Mouse (Mus musculus): ENCODE data around the gene Sstr3. TPM values are rescaled to one million over a fixed set of nuclear protein-coding genes. Genes with fewer than 3 reads are reported as not detected.
A peak's percentile ranks its signal among the peaks of the same experiment; 100 is the strongest.

The Sstr3 gene
- total RNA-seq, 2 experiments from 2014 or later, result 25.2 to 25.8 TPM

- no peak for DNase-seq (ENCODE audit: low spot score in 2 of 2)
- no peak for TF ChIP-seq CTCF (conservative IDR thresholded peaks at IDR 0.05)
- H3K4me3 ChIP-seq, result no peak overlapping the region
- H3K27ac ChIP-seq, result peak overlapping the region; percentile 70; the same call in 1 of the 2 replicates
Observed at GRCm38 (mm10) chr15:78549189-78549734, 4.8 kb upstream of the Sstr3 start.

GRCm38 (mm10) chr15:78548711-78549110 is 4.2 kb upstream of the Sstr3 start:
- Histone ChIP-seq H3K27ac (peak overlapping the region; percentile 70; the same call in 1 of the 2 replicates), H3K4me3 (no peak overlapping the region)
- no peak for TF ChIP-seq CTCF (conservative IDR thresholded peaks at IDR 0.05)
- no peak for DNase-seq (ENCODE audit: low spot score in 2 of 2)

GRCm38 (mm10) chr15:78548336-78548665 is 3.8 kb upstream of the Sstr3 start:
- no peak for DNase-seq (ENCODE audit: low spot score in 2 of 2)
- Histone ChIP-seq H3K27ac (peak overlapping the region; percentile 70), H3K4me3 (no peak overlapping the region)
- no peak for TF ChIP-seq CTCF (conservative IDR thresholded peaks at IDR 0.05)

- DNase-seq (ENCODE audit: low spot score in 2 of 2), result no peak
- peak; percentile 75 for TF ChIP-seq CTCF (conservative IDR thresholded peaks at IDR 0.05)
- peak overlapping the region; percentile 70 for H3K27ac ChIP-seq
- H3K4me3 ChIP-seq, result no peak overlapping the region
Observed at GRCm38 (mm10) chr15:78547415-78548335, 3.2 kb upstream of the Sstr3 start.

GRCm38 (mm10) chr15:78546060-78546459 is 1.6 kb upstream of the Sstr3 start:
- DNase-seq (ENCODE audit: low spot score in 2 of 2), result no peak
- TF ChIP-seq CTCF (conservative IDR thresholded peaks at IDR 0.05), result no peak
- no peak overlapping the region for H3K4me3 ChIP-seq
- H3K27ac ChIP-seq, result no peak overlapping the region

- TF ChIP-seq CTCF (conservative IDR thresholded peaks at IDR 0.05), result no peak
- H3K27ac ChIP-seq, result peak overlapping the region; percentile 96
- no peak for DNase-seq (ENCODE audit: low spot score in 2 of 2)
- peak overlapping the region; percentile 60 for H3K4me3 ChIP-seq
Observed at GRCm38 (mm10) chr15:78544041-78544440, 444 bp downstream of the Sstr3 start.

- no peak for DNase-seq (ENCODE audit: low spot score in 2 of 2)
- TF ChIP-seq CTCF (conservative IDR thresholded peaks at IDR 0.05), result no peak
- Histone ChIP-seq H3K4me3 (peak overlapping the region; percentile 60), H3K27ac (peak overlapping the region; percentile 96)
Observed at GRCm38 (mm10) chr15:78542767-78543303, 1.6 kb downstream of the Sstr3 start.

- TF ChIP-seq CTCF (conservative IDR thresholded peaks at IDR 0.05), result no peak
- Histone ChIP-seq H3K4me3 (peak overlapping the region; percentile 60), H3K27ac (peak overlapping the region; percentile 70)
- DNase-seq (ENCODE audit: low spot score in 2 of 2), result no peak
Observed at GRCm38 (mm10) chr15:78542098-78542766, 2.3 kb downstream of the Sstr3 start.

- peak overlapping the region; percentile 60 for H3K4me3 ChIP-seq
- TF ChIP-seq CTCF (conservative IDR thresholded peaks at IDR 0.05), result no peak
- no peak for DNase-seq (ENCODE audit: low spot score in 2 of 2)
- peak overlapping the region; percentile 70 for H3K27ac ChIP-seq
Observed at GRCm38 (mm10) chr15:78541606-78542005, 2.9 kb downstream of the Sstr3 start.

- DNase-seq (ENCODE audit: low spot score in 2 of 2), result no peak
- TF ChIP-seq CTCF (conservative IDR thresholded peaks at IDR 0.05), result no peak
- Histone ChIP-seq H3K27ac (peak overlapping the region; percentile 70; the same call in 1 of the 2 replicates), H3K4me3 (peak overlapping the region; percentile 60; the same call in 1 of the 2 replicates)
Observed at GRCm38 (mm10) chr15:78541036-78541435, 3.4 kb downstream of the Sstr3 start.

GRCm38 (mm10) chr15:78535723-78536421 is 8.6 kb downstream of the Sstr3 start:
- no peak for DNase-seq (ENCODE audit: low spot score in 2 of 2)
- no peak overlapping the region for H3K4me3 ChIP-seq
- TF ChIP-seq CTCF (conservative IDR thresholded peaks at IDR 0.05), result no peak
- no peak overlapping the region for H3K27ac ChIP-seq

GRCm38 (mm10) chr15:78533346-78533835 is 11.1 kb downstream of the Sstr3 start:
- no peak for TF ChIP-seq CTCF (conservative IDR thresholded peaks at IDR 0.05)
- Histone ChIP-seq H3K4me3 (no peak overlapping the region), H3K27ac (no peak overlapping the region)
- no peak for DNase-seq (ENCODE audit: low spot score in 2 of 2)
